Mouse (Mus musculus): ENCODE data around the gene Sass6. TPM values are rescaled to one million over a fixed set of nuclear protein-coding genes. Genes with fewer than 3 reads are reported as not detected.
"Not testable (repeated sequence)": the region's sequence is repeated elsewhere in the genome, so short reads cannot be mapped to it uniquely, and the experiment has no call there.

The Sass6 gene
- total RNA-seq, 2 experiments from 2014 or later = 7.4 to 9.4 TPM

- no peak for DNase-seq (ENCODE audit: low spot score in 2 of 2)
- H3K27ac ChIP-seq = peak overlapping the region; percentile 40; the same call in 1 of the 2 replicates
- H3K4me3 ChIP-seq = no peak overlapping the region
- TF ChIP-seq CTCF (conservative IDR thresholded peaks at IDR 0.05) = no peak
These were observed 43.1 kb downstream of the Sass6 start for GRCm38 (mm10) chr3:116637693-116638476.

- Histone ChIP-seq H3K4me3 (no peak overlapping the region), H3K27ac (peak overlapping the region; percentile 40; the same call in 1 of the 2 replicates)
- DNase-seq (ENCODE audit: low spot score in 2 of 2) = no peak
- TF ChIP-seq CTCF (conservative IDR thresholded peaks at IDR 0.05) = no peak
These were observed 43.8 kb downstream of the Sass6 start for GRCm38 (mm10) chr3:116638572-116638971.

- Histone ChIP-seq H3K27ac (no peak overlapping the region), H3K4me3 (no peak overlapping the region)
- TF ChIP-seq CTCF (conservative IDR thresholded peaks at IDR 0.05) = no peak
- DNase-seq (ENCODE audit: low spot score in 2 of 2) = no peak
These were observed 45.2 kb downstream of the Sass6 start for GRCm38 (mm10) chr3:116640024-116640423.

GRCm38 (mm10) chr3:116641811-116642371 lies 47.1 kb downstream of the Sass6 start:
- no peak for DNase-seq (ENCODE audit: low spot score in 2 of 2)
- H3K4me3 ChIP-seq = no peak overlapping the region
- no peak for TF ChIP-seq CTCF (conservative IDR thresholded peaks at IDR 0.05)

GRCm38 (mm10) chr3:116642373-116642772 lies 47.6 kb downstream of the Sass6 start:
- no peak for TF ChIP-seq CTCF (conservative IDR thresholded peaks at IDR 0.05)
- no peak overlapping the region for H3K4me3 ChIP-seq
- no peak for DNase-seq (ENCODE audit: low spot score in 2 of 2)
- H3K27ac ChIP-seq = no peak overlapping the region

More at GRCm38 (mm10) chr3:116641811-116642371, 47.1 kb downstream of the Sass6 start:
- H3K27ac ChIP-seq = no peak overlapping the region

DNA sequence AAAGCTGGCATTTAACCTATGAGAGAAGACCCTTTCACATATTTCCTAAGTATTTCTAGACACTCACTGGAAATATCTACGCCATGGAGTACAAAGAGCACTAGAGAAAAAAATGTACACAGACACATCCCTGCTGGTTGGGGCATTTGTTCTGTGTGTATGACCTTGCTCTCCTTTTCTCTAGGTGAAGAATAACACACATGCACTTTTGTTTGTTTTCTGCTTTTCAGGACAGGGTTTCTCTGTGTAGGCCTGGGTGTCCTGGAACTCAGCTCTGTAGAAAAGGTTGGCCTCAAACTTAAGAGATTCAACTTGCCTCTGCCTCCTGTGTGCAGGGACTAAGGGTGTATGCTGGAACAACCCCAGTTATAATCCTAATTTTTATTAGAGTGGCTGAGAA lies 51.6 kb downstream of the Sass6 start:
- TF ChIP-seq CTCF (conservative IDR thresholded peaks at IDR 0.05) = no peak
- DNase-seq (ENCODE audit: low spot score in 2 of 2) = no peak
- Histone ChIP-seq H3K27ac (no peak overlapping the region), H3K4me3 (no peak overlapping the region)

DNA sequence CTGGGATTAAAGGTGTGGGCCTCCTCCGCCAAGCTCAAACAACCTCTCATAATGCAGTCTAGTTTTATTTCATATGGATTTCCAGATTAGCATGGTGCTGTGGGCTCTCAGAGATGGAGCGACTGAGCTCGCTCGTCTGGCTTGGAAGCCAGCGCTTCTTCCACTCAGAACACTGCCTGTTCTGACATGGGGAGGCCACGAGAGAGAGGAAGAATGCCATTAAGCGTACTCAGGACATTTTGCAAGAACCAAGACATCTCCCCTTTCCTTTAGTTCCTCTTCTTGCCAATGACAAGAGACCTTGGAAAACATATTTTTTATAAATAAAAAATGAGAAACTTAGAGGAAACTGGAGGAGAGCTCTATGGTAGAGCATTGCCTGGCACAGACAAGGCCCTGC lies 54.0 kb downstream of the Sass6 start:
- Histone ChIP-seq H3K4me3 (no peak overlapping the region), H3K27ac (no peak overlapping the region)
- no peak for DNase-seq (ENCODE audit: low spot score in 2 of 2)
- no peak for TF ChIP-seq CTCF (conservative IDR thresholded peaks at IDR 0.05)

- H3K27ac ChIP-seq = no peak overlapping the region
- no peak for DNase-seq (ENCODE audit: low spot score in 2 of 2)
- no peak for TF ChIP-seq CTCF (conservative IDR thresholded peaks at IDR 0.05)
- H3K4me3 ChIP-seq = no peak overlapping the region
These were observed 55.9 kb downstream of the Sass6 start for GRCm38 (mm10) chr3:116650698-116651097.

DNA sequence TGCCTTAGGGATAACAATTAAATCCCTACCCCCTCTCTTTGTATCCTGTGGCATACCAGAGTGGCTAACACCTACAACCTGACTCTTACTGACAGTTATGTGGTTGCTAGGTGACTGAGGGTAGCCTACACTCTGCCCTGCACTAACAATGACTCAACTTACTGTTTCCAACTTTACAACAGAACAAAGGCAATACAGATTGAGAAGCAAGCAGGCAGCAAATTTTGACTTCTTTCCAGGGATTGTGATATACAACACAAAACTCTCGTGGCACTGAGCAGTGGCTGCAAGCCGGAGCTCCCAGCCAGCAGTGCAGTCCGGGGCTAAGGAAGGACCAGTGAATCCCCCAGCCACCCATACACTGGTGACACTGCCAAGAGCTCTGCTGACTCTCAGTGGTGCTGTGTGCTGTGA lies 57.3 kb downstream of the Sass6 start:
- Histone ChIP-seq H3K4me3 (no peak overlapping the region), H3K27ac (peak overlapping the region; percentile 62; the same call in 1 of the 2 replicates)
- no peak for TF ChIP-seq CTCF (conservative IDR thresholded peaks at IDR 0.05)
- DNase-seq (ENCODE audit: low spot score in 2 of 2) = no peak

- H3K27ac ChIP-seq = peak overlapping the region; percentile 62
- H3K4me3 ChIP-seq = no peak overlapping the region
- TF ChIP-seq CTCF (conservative IDR thresholded peaks at IDR 0.05) = no peak
- DNase-seq (ENCODE audit: low spot score in 2 of 2) = no peak
These were observed 58.6 kb downstream of the Sass6 start for GRCm38 (mm10) chr3:116653278-116653945.

DNA sequence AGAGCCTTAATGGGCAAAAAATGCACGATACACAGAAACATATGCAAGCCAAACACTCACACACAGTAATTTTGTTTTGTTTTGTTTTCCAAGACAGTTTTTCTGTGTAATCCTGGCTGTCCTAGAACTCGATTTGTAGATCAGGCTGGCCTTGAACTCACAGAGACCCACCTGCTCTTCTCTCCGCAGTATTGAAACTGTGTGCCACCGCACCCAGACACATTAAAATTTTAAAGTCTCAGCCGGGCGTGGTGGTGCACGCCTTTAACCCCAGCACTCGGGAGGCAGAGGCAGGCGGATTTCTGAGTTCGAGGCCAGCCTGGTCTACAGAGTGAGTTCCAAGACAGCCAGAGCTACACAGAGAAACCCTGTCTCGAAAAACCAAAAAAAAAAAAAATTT lies 59.3 kb downstream of the Sass6 start:
- H3K4me3 ChIP-seq; DNase-seq (ENCODE audit: low spot score in 2 of 2): not testable (repeated sequence)
- H3K27ac ChIP-seq = peak overlapping the region; percentile 62; the same call in 1 of the 2 replicates

- TF ChIP-seq CTCF (conservative IDR thresholded peaks at IDR 0.05) = no peak
- no peak overlapping the region for H3K4me3 ChIP-seq
- peak overlapping the region; percentile 18; the same call in 1 of the 2 replicates for H3K27ac ChIP-seq
- DNase-seq (ENCODE audit: low spot score in 2 of 2) = no peak
These were observed 61.6 kb downstream of the Sass6 start for GRCm38 (mm10) chr3:116656184-116656965.
